ENCODE assay signal across 9 mouse cellular contexts in genomic region chr14:11822830-11823700, GRCm38 (mm10).
DNase-seq lines count a peak whose midpoint lies in the region; ATAC-seq lines count a peak whose summit lies in the region.
"Had no signal": no experiment of that assay in that cellular context is flagged by ENCODE, and none has a peak within 500 bp of the region (broad histone marks: within the 10 kb centered on the region; RNA-seq: fewer than 3 reads in every experiment).

No protein-coding gene starts in this region.

- H3K27me3 ChIP-seq in neural tube, embryonic 15.5 days (replicated peaks) = no peaks in the 10 kb centered on the region
- H3K27me3 ChIP-seq: limb, embryonic 15.5 days had no signal

- peak; percentile 60; the same call in 1 of the 2 replicates for ATAC-seq in neural tube, embryonic 15.5 days (ENCODE audit: low FRiP score)

- peak overlapping the region; percentile 62 for H3K27ac ChIP-seq in neural tube, embryonic 15.5 days (replicated peaks)
- H3K27ac ChIP-seq: limb, embryonic 15.5 days had no signal

- H3K4me3 ChIP-seq in neural tube, embryonic 15.5 days (replicated peaks) = no peak overlapping the region
- H3K4me3 ChIP-seq: limb, embryonic 15.5 days had no signal

- H3K9ac ChIP-seq in neural tube, embryonic 15.5 days (replicated peaks) = no peak overlapping the region
- H3K9ac ChIP-seq: limb, embryonic 15.5 days had no signal

- no peaks in the 10 kb centered on the region for H3K36me3 ChIP-seq in neural tube, embryonic 15.5 days
- H3K36me3 ChIP-seq: limb, embryonic 15.5 days had no signal

- 34% methylated on average over 7 of the region's 7 CpGs for WGBS in neural tube, embryonic 15.5 days

- peaks cover 27% of the 10 kb centered on the region for H3K4me1 ChIP-seq in neural tube, embryonic 15.5 days

- no peak overlapping the region for H3K4me2 ChIP-seq in neural tube, embryonic 15.5 days
- H3K4me2 ChIP-seq: limb, embryonic 15.5 days had no signal

- DNase-seq in embryo, embryonic 11 days = peak; percentile 26
- no peak for DNase-seq in embryo, embryonic 10.5 days (ENCODE audit: low spot score)
- DNase-seq in right cerebral cortex, postnatal 25 days = peak; percentile 18
- DNase-seq in right cerebral cortex, postnatal 4 days = no peak
- peak; percentile 23 to 29 for DNase-seq in kidney, postnatal 36 days
- DNase-seq in frontal cortex, postnatal 14 days (ENCODE audit: low spot score in 2 of 2) = no peak
- DNase-seq in left cerebral cortex, adult 9 months (ENCODE audit: low spot score in 2 of 2) = no peak

- H3K9me3 ChIP-seq in neural tube, embryonic 15.5 days (replicated peaks) = no peaks in the 10 kb centered on the region
- H3K9me3 ChIP-seq: limb, embryonic 15.5 days had no signal

Comparison
In these comparisons a context has a peak if more than half of its experiments do, and no peak if none do; other contexts are left out.
1. DNase-seq: peak in embryo, embryonic 11 days (single experiment), right cerebral cortex, postnatal 25 days (single experiment) and kidney, postnatal 36 days (2 of 2); none in embryo, embryonic 10.5 days (single experiment), right cerebral cortex, postnatal 4 days (single experiment), frontal cortex, postnatal 14 days (0 of 2) and left cerebral cortex, adult 9 months (0 of 2).